Mouse (Mus musculus) hindlimb bud, embryonic 11.5 days (tissue): Measurements from ENCODE around the gene Rasip1.

Source experiments
- DNase-seq: peaks from one replicate; pipeline ENCODE4 v3.0.0-alpha.2; 2012; ENCODE audit warnings: low read depth, low spot score; ENCODE audit errors: extremely low spot score

Gene Rasip1

GRCm38 (mm10) chr7:45682144-45683126 is 55.1 kb downstream of the Rasip1 start:
- DNase-seq = peak; percentile 92

DNA sequence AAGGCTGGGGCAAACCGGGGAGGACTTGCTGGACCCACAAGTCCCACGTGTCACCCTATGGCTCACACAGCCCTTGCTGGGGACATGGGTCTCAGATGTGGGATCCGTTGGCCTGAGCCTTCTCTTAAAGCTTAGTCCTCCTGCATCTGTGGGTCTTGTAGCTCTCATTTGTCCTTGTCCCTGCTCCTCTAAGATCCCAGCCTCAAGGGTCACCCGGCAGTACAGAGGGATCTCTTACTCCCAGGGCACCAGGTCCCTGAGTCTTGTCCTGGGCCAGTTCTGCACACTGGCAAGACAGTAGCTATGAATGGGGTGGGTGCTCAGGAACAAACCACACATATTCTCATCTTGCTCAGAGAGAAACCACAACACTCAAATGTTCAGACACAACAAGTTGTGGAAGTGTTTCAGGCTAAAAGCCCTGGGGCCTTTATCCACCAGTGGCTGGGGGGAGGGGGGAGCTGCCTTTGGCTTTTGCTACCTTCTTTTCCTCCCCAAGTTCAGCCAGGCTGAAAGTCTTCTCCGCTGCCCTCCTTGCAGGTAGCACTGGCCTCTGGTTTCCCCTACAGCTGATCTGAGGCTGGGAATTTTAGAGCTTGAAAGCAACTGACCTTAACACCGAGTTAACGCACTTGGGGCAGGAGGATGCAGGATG is 56.2 kb downstream of the Rasip1 start, which contains the start of gene Ntn5:
Gene Ntn5, plus strand, starts transcription at position 627 of the 655 bp plus-strand sequence.
- DNase-seq = no peak

DNA sequence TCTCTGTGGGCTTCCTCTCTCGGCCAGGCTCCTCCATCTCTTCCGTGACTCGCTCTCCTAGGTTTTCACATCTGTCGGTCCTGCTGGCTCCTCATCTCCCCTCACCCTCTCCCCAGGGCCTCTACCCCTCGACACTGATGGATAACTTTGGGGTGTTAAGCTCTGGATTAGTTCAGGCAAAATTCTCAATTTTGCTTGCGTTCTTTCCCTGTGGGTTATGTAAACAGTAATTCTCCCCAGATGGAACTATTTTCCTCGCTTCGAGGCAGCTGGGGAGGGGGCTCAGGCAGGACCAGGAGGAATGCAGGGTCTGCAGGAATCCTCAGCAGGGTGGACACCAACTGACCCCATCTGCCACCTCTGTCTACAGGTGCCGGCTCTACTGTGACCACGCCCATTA is 58.5 kb downstream of the Rasip1 start:
- no peak for DNase-seq

- DNase-seq = no peak
Measured at GRCm38 (mm10) chr7:45686841-45687240, 59.6 kb downstream of the Rasip1 start.
